9 mouse cellular contexts compared by ENCODE assay signal in the genomic region with DNA sequence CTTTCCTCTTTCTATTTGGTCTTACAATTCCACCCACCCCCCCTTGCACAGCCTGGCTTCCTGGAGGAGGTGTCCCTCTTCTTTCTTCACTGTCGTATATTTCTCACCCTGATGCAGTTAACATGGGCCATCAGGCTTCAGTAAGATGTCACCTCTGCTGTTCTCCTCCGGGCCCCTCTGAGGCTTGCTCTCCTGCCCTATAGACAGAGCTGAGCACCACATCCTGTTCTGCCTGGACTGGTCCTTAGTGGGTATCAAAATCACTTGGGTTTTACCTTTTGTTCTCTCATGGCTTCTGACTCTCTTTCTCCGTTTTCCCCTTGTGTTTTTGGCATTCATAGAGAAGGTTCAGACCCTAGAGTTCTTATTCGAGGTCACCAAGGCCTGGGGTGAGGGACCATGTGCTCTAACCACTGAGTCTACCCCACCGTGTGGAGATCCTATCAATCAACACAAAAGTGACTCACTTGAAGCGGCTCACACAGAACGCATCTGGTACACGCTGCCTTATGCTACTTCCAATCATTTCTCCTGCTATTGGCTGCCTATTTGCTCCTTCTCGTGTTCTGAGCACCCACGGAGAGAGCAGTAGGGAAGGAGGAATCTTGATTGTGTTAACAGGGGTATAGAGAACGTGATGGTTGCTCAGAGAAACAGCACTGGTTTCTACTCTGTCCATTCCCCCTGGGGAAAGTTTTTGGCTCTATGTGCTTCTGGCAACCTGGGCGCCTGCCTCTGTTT.
DNase-seq lines count a peak whose midpoint lies in the region; ATAC-seq lines count a peak whose summit lies in the region.
"Had no signal": no experiment of that assay in that cellular context is flagged by ENCODE, and none has a peak within 500 bp of the region (broad histone marks: within the 10 kb centered on the region; RNA-seq: fewer than 3 reads in every experiment).

No protein-coding gene starts in this region.

- H3K4me1 ChIP-seq in kidney, embryonic 15.5 days, result peaks cover 48% of the 10 kb centered on the region
- H3K4me1 ChIP-seq in hindbrain, embryonic 13.5 days (replicated peaks), result peaks cover 39% of the 10 kb centered on the region
- peaks cover 44% of the 10 kb centered on the region for H3K4me1 ChIP-seq in midbrain, embryonic 13.5 days (replicated peaks)

- no peaks in the 10 kb centered on the region for H3K36me3 ChIP-seq in kidney, embryonic 15.5 days
- H3K36me3 ChIP-seq in hindbrain, embryonic 13.5 days, result no peaks in the 10 kb centered on the region
- no peaks in the 10 kb centered on the region for H3K36me3 ChIP-seq in midbrain, embryonic 13.5 days

- peak overlapping the region; percentile 24 for H3K4me3 ChIP-seq in kidney, embryonic 15.5 days (replicated peaks)
- no peak overlapping the region for H3K4me3 ChIP-seq in hindbrain, embryonic 13.5 days
- H3K4me3 ChIP-seq in midbrain, embryonic 13.5 days (replicated peaks), result no peak overlapping the region

- no peaks in the 10 kb centered on the region for H3K27me3 ChIP-seq in kidney, embryonic 15.5 days
- peaks cover 29% of the 10 kb centered on the region; the same call in 1 of the 2 replicates for H3K27me3 ChIP-seq in hindbrain, embryonic 13.5 days
- peaks cover 16% of the 10 kb centered on the region; the same call in 1 of the 2 replicates for H3K27me3 ChIP-seq in midbrain, embryonic 13.5 days
- H3K27me3 ChIP-seq: Patski had no signal

- no peak for DNase-seq in kidney, postnatal 25 days
- peak; percentile 41 for DNase-seq in brain, adult 2 months (ENCODE audit: low read depth, low spot score)
- DNase-seq in gastrocnemius, adult 18-20 months (ENCODE audit: low spot score), result no peak
- no peak for DNase-seq in gastrocnemius, adult 8-10 months (ENCODE audit: low spot score in 2 of 2)
- DNase-seq in adrenal gland, adult 8-10 months, result no peak

- H3K9me3 ChIP-seq in kidney, embryonic 15.5 days (replicated peaks), result no peaks in the 10 kb centered on the region
- no peaks in the 10 kb centered on the region for H3K9me3 ChIP-seq in hindbrain, embryonic 13.5 days
- H3K9me3 ChIP-seq in midbrain, embryonic 13.5 days, result no peaks in the 10 kb centered on the region

- 61% methylated on average over 12 of the region's 12 CpGs for WGBS in kidney, embryonic 15.5 days
- WGBS in hindbrain, embryonic 13.5 days, result 38% methylated on average over 12 of the region's 12 CpGs
- 50% methylated on average over 12 of the region's 12 CpGs for WGBS in midbrain, embryonic 13.5 days

- 0 out of 2 replicates have a peak overlapping the region, but pooled peaks have one; percentile 68 for H3K27ac ChIP-seq in kidney, embryonic 15.5 days
- H3K27ac ChIP-seq in hindbrain, embryonic 13.5 days, result peak overlapping the region; percentile 83
- H3K27ac ChIP-seq in midbrain, embryonic 13.5 days, result peak overlapping the region; percentile 85

- ATAC-seq in kidney, embryonic 15.5 days (replicated peaks; ENCODE audit: low FRiP score), result no peak
- ATAC-seq in hindbrain, embryonic 13.5 days (ENCODE audit: low FRiP score), result no peak
- peak; percentile 53 for ATAC-seq in midbrain, embryonic 13.5 days
- ATAC-seq: Patski had no signal

- peak overlapping the region; percentile 57 for H3K4me2 ChIP-seq in kidney, embryonic 15.5 days
- peak overlapping the region; percentile 51 for H3K4me2 ChIP-seq in hindbrain, embryonic 13.5 days
- peak overlapping the region; percentile 51 for H3K4me2 ChIP-seq in midbrain, embryonic 13.5 days (replicated peaks)

- H3K9ac ChIP-seq in kidney, embryonic 15.5 days, result no peak overlapping the region
- H3K9ac ChIP-seq in hindbrain, embryonic 13.5 days, result peak overlapping the region; percentile 46; the same call in 1 of the 2 replicates
- H3K9ac ChIP-seq in midbrain, embryonic 13.5 days (replicated peaks), result no peak overlapping the region
